Mouse (Mus musculus) gastrocnemius, postnatal 36 days (tissue): Measurements from ENCODE around the gene Mul1. TPM values are rescaled to one million over a fixed set of nuclear protein-coding genes. Genes with fewer than 3 reads are reported as not detected.

Source experiments
- DNase-seq, 2 experiments: peaks; one replicate each; pipeline ENCODE4 v3.0.0; 2022
- intact Hi-C: fragments of 180-260 bp; cut with DNase I; formaldehyde crosslinking; loops from one replicate; pipeline ENCODE4 v1.15.1; 2025
- total RNA-seq, 2 experiments: library from RNA; stranded (reverse); gene quantifications; 2 replicates each; pipeline ENCODE4 v1.2.3; 2021

Gene Mul1
- total RNA-seq, 2 experiments from 2014 or later = 34.1 to 34.9 TPM

- peak; percentile 82 to 85 for DNase-seq
- intact Hi-C loops = loop anchor here (5.0 kb wide), 2 partner anchors 40 to 110 kb away; no protein-coding TSS in a partner anchor
These were observed 7.4 kb upstream of the Mul1 start for GRCm38 (mm10) chr4:138426778-138427705.

GRCm38 (mm10) chr4:138429778-138430177, 4.7 kb upstream of the Mul1 start:
- intact Hi-C loops = loop anchor here (5.0 kb wide), 2 partner anchors 42 to 112 kb away; no protein-coding TSS in a partner anchor
- DNase-seq = no peak

GRCm38 (mm10) chr4:138431340-138431739, 3.1 kb upstream of the Mul1 start:
- intact Hi-C loops = no loop called here
- no peak for DNase-seq

DNA sequence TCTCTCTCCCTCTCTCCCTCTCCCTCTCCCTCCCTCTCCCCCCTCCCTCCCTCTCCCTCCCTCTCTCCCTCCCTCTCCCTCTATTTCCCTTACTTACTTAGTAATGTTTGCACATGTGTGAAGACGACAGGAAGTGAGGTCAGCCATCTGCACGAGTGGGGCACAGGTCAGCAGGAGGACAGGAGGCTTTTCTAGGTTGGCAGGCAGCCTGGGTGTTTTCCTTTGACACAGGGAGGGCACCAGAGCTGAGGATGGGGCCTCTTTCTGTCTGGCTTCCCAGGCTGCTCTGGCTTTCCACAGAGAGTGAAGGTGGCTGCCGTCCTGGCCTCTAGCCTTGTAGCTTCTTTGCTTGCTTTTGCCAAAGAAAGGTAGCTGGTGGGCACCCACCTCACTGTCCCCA, 5.6 kb downstream of the Mul1 start:
- no peak for DNase-seq
- intact Hi-C loops = no loop called here

GRCm38 (mm10) chr4:138444941-138445340, 10.5 kb downstream of the Mul1 start:
- DNase-seq = no peak
- intact Hi-C loops = loop anchor here (5.0 kb wide), 1 partner anchor 407 kb away; no protein-coding TSS in a partner anchor

DNA sequence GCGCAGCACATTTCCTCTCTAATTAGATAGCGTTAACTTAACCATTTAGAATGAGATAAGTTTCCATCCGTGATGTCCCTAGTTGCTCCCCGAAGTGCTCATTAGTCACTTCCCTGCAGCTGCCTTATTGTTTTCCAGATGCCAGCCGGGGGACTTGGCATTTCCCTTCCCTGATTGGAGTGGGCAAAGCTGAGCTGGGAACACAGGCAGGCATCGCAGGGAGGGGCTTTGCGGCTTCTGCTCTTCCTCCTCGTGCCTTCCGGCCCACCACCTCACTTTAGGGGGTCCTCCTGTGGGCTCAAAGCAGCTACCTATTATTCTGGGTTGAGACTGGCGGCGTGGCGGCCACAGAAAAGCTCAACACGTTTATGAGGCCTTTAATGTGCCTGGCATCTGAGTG, 12.5 kb downstream of the Mul1 start:
- intact Hi-C loops = loop anchor here (5.0 kb wide), 1 partner anchor 405 kb away; no protein-coding TSS in a partner anchor
- no peak for DNase-seq

GRCm38 (mm10) chr4:138447387-138447786, 12.9 kb downstream of the Mul1 start:
- peak; percentile 84 to 87 for DNase-seq
- intact Hi-C loops = loop anchor here (5.0 kb wide), 1 partner anchor 405 kb away; no protein-coding TSS in a partner anchor

DNA sequence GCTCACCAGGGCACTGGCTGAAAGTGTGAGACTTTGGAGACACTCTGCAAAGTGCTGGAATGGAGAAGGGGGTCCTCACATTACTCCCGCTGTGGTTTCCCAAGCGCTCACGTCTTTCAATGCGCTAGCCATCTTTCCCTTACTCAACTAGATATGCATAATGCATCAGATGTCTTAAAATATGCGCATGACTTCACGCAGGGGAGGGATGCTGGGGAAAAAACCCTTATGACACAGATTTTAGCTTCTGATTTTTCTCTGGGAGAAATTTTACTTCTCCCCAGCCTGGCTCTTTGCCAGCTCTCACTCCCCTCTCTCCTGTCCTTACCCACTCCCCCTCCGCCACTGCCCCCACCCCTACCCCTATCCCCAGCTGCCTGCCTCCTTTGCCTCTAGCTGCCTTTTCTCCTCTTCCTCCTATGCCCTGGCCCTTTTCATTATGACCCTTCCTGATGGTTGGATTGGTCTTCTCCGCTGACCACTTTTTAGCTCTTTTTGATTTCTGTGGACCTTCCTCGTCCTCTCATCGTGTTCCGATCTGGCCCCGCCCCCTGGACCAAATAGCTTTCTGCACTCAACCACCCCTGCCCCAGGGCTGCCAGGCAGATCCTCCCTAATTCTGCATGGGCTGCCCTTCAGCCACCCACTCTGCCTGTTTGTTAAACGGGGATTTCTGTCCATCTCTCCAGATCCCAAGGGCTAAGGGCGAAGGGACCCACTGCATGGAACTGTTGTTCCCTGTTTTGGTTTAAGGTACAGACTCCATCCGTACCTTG, 13.5 kb downstream of the Mul1 start:
- DNase-seq = no peak
- intact Hi-C loops = loop anchor here (1.0 to 5.0 kb wide), 2 partner anchors 114 to 404 kb away; no protein-coding TSS in a partner anchor

GRCm38 (mm10) chr4:138448872-138449615, 14.6 kb downstream of the Mul1 start:
- DNase-seq = no peak
- intact Hi-C loops = loop anchor here (1.0 to 5.0 kb wide), 3 partner anchors 113 to 403 kb away; no protein-coding TSS in a partner anchor

GRCm38 (mm10) chr4:138449636-138450314, 15.3 kb downstream of the Mul1 start:
- intact Hi-C loops = loop anchor here (1.0 to 5.0 kb wide), 2 partner anchors 251 to 403 kb away; no protein-coding TSS in a partner anchor
- DNase-seq = no peak

- DNase-seq = no peak
- intact Hi-C loops = no loop called here
These were observed 18.0 kb downstream of the Mul1 start for GRCm38 (mm10) chr4:138452306-138453096.

DNA sequence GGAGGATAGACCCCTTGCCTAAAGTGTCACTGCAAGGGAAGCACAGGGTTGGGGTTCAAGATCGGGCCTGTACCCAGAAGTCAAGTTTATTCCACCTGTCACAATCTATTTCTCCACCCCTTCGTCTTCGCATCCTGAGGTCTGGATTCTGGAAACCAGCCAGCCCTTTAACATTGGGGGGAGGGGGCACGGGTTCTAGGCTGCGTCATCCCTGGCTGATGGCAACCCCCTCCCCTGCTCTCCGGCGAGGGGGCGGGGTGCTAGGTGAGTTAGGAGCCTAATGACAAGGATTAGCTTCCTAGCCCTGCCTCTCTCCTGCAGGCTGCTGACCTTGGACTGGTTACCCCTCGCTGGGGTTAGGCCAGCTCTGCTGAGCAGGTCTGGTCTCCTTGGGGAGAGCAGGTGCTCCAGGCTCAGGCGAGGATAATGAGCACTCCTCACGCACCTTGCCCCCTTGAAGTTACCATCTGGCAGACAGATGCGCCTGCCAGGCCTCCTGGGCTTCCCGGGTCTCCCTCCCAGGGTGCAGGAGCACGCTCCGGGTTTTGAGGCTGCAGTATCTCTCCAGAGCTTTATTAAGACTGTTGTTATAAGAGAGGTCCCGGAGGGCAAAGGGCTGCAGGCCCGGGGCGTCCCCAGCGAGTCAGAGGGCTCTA, 18.8 kb downstream of the Mul1 start:
- intact Hi-C loops = no loop called here
- no peak for DNase-seq

GRCm38 (mm10) chr4:138453753-138454570, 19.5 kb downstream of the Mul1 start, which contains the start of gene Camk2n1:
Gene Camk2n1 (plus strand): TSS chr4:138454314.
- intact Hi-C loops = no loop called here
- DNase-seq = peak; percentile 72

DNA sequence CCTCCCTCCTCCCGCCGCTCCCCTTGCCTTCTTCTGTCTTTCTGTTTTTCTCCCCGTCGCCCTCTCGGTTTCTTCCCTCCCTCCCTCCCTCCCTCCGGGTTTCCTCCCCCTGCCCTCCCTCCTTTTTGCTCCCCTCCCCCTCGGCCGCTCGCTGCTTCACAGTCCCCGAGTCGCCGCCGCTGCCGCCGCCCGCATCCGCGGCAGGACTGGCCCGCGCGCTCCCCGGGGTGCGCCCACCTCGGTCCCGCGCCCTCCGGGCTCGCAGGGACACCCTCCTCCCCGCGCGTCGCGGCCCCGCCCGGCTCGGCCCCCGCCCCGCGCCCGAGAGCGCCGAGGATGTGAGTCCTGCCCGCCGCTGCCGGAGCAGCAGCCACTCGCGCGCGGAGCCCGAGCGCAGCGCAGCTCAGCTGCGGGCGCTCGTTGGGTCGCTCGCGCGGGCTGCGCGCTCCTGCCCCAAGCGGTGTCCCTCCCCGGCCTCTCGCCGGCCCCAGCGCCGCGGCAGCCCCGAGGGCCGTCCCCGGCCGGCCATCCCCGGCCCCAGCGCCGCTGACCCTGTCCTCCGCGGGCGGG, 20.2 kb downstream of the Mul1 start:
- intact Hi-C loops = no loop called here
- peak; percentile 45 to 59 for DNase-seq

DNA sequence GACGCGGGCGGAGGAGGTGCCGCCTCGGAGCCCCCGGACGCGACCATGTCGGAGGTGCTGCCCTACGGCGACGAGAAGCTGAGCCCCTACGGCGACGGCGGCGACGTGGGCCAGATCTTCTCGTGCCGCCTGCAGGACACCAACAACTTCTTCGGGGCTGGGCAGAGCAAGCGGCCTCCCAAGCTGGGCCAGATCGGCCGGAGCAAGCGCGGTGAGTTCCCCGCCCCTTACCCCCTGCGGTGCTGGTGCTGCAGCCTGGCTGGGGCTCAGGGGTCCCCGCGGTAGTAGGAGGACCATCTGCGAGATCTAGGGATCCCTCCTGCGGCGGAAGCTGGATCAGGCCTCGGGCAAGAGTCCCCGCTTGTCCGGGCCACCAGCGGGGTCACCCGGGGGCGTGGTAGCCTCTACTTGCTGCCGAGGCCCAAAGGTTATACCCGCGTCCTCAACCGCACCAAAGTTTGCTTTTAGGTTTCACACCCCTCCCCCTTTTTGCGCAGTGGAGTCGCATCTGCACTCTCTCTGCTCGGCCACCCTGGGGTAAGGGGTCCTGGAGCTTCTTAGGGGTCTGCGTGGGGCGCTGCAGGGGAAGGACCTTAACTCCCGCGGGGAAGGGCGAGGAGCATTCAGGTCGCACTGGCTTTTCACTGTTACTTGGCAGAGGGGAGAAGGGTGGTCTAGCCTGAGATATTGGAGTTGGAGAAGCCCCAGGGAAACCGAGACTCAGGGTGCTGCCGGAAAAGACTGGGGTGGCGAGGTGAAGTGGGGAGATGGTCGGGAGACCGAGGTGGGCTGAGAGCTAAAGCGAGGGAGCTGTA, 20.9 kb downstream of the Mul1 start:
- DNase-seq = peak in 1 of 2 experiments; percentile 39
- intact Hi-C loops = no loop called here

- intact Hi-C loops = no loop called here
- no peak for DNase-seq
These were observed 21.5 kb downstream of the Mul1 start for GRCm38 (mm10) chr4:138455956-138456341.
